Mouse (Mus musculus) liver, embryonic 15.5 days (tissue): ENCODE results near the gene Hspb6. TPM values are rescaled to one million over a fixed set of nuclear protein-coding genes. Genes with fewer than 3 reads are reported as not detected.

Experiments used
- ATAC-seq: fragments of 200-750 bp; cut with Nextera tagmentation; 2 replicates; pipeline ENCODE4 v1.8.0; 2017; ENCODE audit warnings: moderate number of reproducible peaks, mild to moderate bottlenecking, moderate library complexity; ENCODE audit not compliant: insufficient read depth
- H3K27ac ChIP-seq: fragments of 300-500 bp; sonication (generic); replicated peaks from 2 replicates; pipeline ENCODE4 v1.5.1; 2015; ENCODE audit warnings: mild to moderate bottlenecking, inconsistent platforms
- H3K27me3 ChIP-seq: fragments of 300-500 bp; sonication (generic); 2 replicates; pipeline ENCODE4 v1.6.1; 2015; ENCODE audit warnings: mild to moderate bottlenecking, inconsistent platforms
- H3K36me3 ChIP-seq: fragments of 300-500 bp; sonication (generic); replicated peaks from 2 replicates; pipeline ENCODE4 v1.6.1; 2015; ENCODE audit warnings: moderate library complexity, mild to moderate bottlenecking, inconsistent platforms
- H3K4me1 ChIP-seq: fragments of 300-500 bp; sonication (generic); replicated peaks from 2 replicates; pipeline ENCODE4 v1.6.1; 2015; ENCODE audit warnings: inconsistent platforms
- H3K4me2 ChIP-seq: fragments of 300-500 bp; sonication (generic); 2 replicates; pipeline ENCODE4 v1.6.1; 2015; ENCODE audit warnings: moderate library complexity, mild to moderate bottlenecking, inconsistent platforms
- H3K4me3 ChIP-seq: fragments of 300-500 bp; sonication (generic); replicated peaks from 2 replicates; pipeline ENCODE4 v1.5.1; 2015; ENCODE audit warnings: mild to moderate bottlenecking, inconsistent platforms
- H3K9ac ChIP-seq: fragments of 300-500 bp; sonication (generic); 2 replicates; pipeline ENCODE4 v1.6.1; 2015; ENCODE audit warnings: moderate library complexity, mild to moderate bottlenecking, inconsistent platforms
- H3K9me3 ChIP-seq: fragments of 300-500 bp; sonication (generic); replicated peaks from 2 replicates; pipeline ENCODE4 v1.6.1; 2016; ENCODE audit warnings: inconsistent platforms
- WGBS: fragments of 180-500 bp; shearing (Covaris S2); methylation state at CpG from one replicate; pipeline ENCODE4 v1.1.7; 2015; ENCODE audit warnings: mixed read lengths; ENCODE audit not compliant: insufficient replicate concordance; 5-methylcytosine and 5-hydroxymethylcytosine counted together
- polyA plus RNA-seq: library from polyadenylated mRNA; unstranded; fragments of >200 nt; fragmentation: Nextera tagmentation; extraction: Ambion mirVana; gene quantifications from 2 replicates; pipeline ENCODE4 v1.2.1, GENCODE M21; 2015

The Hspb6 gene
- polyA plus RNA-seq = 4.9 and 5.3 TPM in 2 replicates

DNA sequence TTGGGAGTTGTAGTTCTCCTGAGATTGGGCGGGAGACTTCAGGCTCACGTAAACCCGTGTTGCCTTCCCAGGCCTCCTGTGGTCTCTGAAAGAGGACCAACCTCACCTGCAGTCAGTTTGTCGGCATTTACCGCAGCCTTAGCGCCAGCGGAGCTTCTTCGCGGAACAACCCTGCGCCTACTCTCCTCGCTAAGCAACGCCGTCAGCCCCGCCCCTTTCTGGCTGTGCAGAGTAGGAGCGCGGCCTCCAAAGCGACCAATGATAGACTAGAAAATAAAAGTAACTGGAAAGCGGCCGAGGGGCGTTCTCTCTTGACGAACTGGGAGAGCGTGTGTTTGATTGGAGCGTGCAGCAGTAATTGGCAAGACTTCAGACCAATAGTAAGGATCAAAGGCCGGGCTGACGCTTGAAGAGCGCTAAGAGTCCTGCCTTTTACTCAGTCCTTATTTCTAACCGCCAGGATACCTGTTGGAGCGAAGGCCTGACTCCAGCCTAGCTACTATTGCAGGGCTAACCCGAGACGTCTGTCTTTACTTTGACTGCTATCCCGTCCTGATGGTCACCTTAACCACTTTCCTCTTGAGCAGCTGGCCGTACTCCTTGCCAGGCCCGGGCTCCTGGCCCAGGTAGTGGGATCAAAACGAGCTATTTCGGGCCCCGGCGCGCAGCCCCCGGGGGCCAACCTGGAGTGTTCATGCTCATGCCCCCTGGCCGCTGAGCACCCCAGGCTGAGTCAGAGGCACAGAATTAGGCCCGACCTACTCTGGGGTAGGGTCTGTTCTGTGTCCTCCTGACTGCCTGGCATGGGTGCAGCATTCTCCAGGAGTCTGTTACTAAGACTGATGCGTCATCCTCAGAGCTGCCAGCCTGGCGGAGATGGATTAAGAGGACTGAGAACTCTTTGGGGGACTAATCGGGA is at the start of gene Hspb6, which contains the start of gene Proser3:
TSS of gene Hspb6 (plus strand) at position 77 of the 919 bp plus-strand sequence.
TSS of gene Proser3 (minus strand) at position 198 of the 919 bp plus-strand sequence.
- Histone ChIP-seq H3K27me3 (no peaks in the 10 kb centered on the region), H3K4me1 (peaks cover 32% of the 10 kb centered on the region), H3K9me3 (no peaks in the 10 kb centered on the region), H3K36me3 (peaks cover 41% of the 10 kb centered on the region), H3K4me2 (peak within 1 kb of the TSS; percentile 97), H3K27ac (peak within 1 kb of the TSS; percentile 95), H3K4me3 (peak within 1 kb of the TSS; percentile 72), H3K9ac (peak within 1 kb of the TSS; percentile 91)
- peak; percentile 91 for ATAC-seq
- WGBS = under 1% methylated on average over 44 of the region's 44 CpGs

DNA sequence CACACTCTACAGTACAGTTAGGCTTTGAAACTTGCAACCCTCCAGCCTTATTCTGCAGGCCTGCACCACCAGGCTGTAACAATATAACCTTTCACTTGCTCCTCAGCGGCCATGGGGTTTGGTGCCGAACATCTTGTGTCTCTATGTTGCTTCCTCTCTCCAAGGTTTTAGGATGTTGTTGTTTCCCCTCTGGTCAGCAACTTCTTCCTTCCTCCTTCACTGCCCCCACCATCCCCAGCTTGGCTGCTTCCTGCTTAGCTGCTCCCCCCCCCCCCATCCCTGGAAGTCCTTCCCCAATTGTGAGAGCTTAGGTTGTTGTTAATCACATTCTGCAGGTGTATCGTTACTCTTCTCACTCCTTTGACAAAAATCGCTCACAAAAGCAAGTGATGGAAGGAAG is 43.9 kb upstream of the Hspb6 start:
- Histone ChIP-seq H3K4me1 (no peaks in the 10 kb centered on the region), H3K27me3 (no peaks in the 10 kb centered on the region), H3K9ac (no peak overlapping the region), H3K27ac (no peak overlapping the region), H3K4me2 (no peak overlapping the region), H3K9me3 (no peaks in the 10 kb centered on the region), H3K4me3 (no peak overlapping the region), H3K36me3 (no peaks in the 10 kb centered on the region)
- 32% methylated on average over 4 of the region's 4 CpGs for WGBS
- no peak for ATAC-seq

DNA sequence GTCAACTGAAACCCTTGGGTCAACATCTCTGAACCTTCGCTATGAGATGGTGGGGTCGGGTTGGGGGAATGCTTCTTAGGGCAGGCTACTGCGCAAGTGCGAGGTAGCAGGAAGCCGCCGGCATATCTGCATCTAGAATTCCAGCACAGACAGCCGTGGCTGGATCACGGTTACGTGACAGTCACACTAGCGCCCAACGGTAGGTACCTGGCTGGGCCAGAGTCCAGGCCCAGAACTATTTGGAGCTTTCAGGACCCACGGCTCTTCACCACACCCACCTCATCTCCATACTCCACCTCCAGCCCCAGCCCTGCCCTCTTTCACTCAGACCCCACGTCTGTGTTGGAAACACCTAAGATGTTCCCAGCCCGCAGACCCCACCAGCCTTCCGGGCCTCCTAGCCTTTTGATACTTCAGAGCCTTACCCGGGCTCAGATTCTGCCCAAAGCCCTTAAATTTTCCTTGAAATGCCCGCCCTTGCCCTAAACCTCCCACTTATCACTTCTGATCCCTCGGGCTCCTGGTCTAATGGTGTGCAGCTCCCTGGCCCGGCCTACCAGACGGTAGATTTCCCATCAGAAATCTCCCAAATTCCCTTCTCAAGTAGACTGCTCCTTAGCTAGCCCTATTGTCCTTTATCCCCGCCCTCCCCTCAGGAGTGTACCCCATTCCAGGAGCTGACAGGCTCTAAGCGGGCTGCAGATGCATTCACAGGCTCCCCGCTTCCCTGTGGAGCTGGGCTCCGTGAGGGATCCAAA is 36.8 kb upstream of the Hspb6 start:
- WGBS = 54% methylated on average over 24 of the region's 24 CpGs
- Histone ChIP-seq H3K36me3 (no peaks in the 10 kb centered on the region), H3K9ac (no peak overlapping the region), H3K4me3 (no peak overlapping the region), H3K4me2 (no peak overlapping the region), H3K9me3 (no peaks in the 10 kb centered on the region), H3K27ac (no peak overlapping the region), H3K4me1 (no peaks in the 10 kb centered on the region), H3K27me3 (no peaks in the 10 kb centered on the region)
- peak; percentile 16; the same call in 1 of the 2 replicates for ATAC-seq

DNA sequence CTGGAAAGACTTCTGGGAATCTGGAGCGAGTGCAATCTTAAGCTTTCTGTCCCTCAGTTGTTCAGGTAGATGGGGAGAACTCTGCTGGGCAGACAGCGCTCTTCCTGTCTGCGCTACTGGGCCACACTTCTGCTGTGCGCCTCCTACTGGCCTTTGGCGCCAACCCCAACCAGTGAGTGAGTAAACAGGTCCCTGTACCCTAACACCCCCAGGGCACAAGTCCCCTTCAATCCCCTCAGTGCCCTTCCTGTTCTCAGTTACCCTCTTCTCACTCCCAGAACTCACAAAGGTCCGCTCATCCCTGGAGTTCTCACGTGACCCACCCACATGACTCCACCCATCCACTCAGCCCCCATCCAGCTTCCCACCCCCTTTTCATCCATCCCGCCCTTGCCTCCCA is 33.7 kb upstream of the Hspb6 start:
- ATAC-seq = no peak
- H3K4me1 ChIP-seq = no peaks in the 10 kb centered on the region
- H3K36me3 ChIP-seq = no peaks in the 10 kb centered on the region
- H3K9ac ChIP-seq = no peak overlapping the region
- no peaks in the 10 kb centered on the region for H3K27me3 ChIP-seq
- H3K4me3 ChIP-seq = no peak overlapping the region
- H3K4me2 ChIP-seq = no peak overlapping the region
- WGBS = 39% methylated on average over 8 of the region's 8 CpGs
- no peaks in the 10 kb centered on the region for H3K9me3 ChIP-seq
- no peak overlapping the region for H3K27ac ChIP-seq

DNA sequence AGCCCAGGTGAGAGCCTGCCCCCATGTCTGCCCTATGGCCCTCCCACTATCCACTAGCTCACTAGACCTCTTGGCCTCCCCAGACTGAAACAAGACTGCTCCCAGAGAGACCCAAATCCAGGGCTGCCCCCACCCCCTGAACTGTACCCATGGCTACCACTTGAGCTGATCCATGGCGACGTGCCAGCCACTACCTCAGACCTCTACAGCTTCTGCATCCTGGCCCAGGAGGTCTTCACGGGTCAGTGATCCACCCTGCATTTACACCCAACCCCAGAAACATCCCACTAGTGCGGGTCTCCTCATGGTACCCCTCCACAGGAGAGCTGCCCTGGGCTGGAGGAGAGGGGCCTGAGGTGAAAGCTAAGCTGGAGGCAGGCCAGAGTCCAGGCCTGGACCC is 31.6 kb upstream of the Hspb6 start:
- Histone ChIP-seq H3K36me3 (peaks cover 11% of the 10 kb centered on the region; the same call in 1 of the 2 replicates), H3K4me1 (no peaks in the 10 kb centered on the region), H3K9ac (no peak overlapping the region), H3K4me3 (no peak overlapping the region), H3K9me3 (no peaks in the 10 kb centered on the region), H3K27ac (no peak overlapping the region), H3K4me2 (no peak overlapping the region), H3K27me3 (no peaks in the 10 kb centered on the region)
- 62% methylated on average over 4 of the region's 4 CpGs for WGBS
- no peak for ATAC-seq

DNA sequence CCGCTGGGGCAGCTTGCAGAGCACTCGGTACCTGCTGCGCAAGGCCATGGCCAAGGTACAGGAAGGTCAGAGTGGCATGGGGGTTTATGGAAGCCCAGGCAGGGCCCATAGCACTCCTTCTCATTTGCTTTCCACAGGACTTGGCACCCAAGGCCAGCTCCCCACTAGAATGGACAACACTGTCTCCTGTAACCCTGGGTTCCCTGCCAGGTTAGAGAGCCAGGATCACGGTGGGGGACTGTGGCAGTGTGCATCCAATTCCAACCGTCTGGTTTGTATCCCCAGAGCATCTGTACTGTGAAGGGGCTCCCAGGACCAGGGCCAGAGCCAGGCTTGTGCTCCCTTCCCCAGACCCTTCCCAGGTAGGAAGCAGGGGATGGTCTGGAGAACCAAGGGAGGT is 31.1 kb upstream of the Hspb6 start:
- no peak overlapping the region for H3K9ac ChIP-seq
- no peaks in the 10 kb centered on the region for H3K27me3 ChIP-seq
- ATAC-seq = no peak
- no peak overlapping the region for H3K4me3 ChIP-seq
- 70% methylated on average over 5 of the region's 5 CpGs for WGBS
- peaks cover 15% of the 10 kb centered on the region; the same call in 1 of the 2 replicates for H3K36me3 ChIP-seq
- no peaks in the 10 kb centered on the region for H3K4me1 ChIP-seq
- H3K9me3 ChIP-seq = no peaks in the 10 kb centered on the region
- H3K4me2 ChIP-seq = no peak overlapping the region
- H3K27ac ChIP-seq = no peak overlapping the region

DNA sequence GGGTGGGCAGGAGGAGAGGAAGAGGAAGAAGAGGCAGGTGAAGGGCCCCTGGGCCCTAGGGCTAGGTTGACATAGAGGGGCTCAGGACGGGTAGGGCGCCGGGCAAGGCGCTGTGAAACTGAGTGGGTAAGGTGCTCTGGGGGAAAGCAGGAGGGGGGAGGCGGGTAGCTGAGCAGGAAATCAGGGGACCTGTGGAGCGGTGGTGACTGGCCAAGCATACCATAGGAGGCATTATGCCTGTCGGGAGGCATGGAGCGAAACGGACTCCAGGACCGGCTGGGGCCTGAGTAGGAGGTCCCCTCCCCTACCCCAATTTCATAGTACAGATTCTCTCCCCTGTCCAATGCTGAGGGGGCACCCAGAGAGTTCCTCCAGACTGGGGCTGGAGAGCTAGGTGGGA is 29.1 kb upstream of the Hspb6 start:
- 78% methylated on average over 10 of the region's 10 CpGs for WGBS
- ATAC-seq = no peak

DNA sequence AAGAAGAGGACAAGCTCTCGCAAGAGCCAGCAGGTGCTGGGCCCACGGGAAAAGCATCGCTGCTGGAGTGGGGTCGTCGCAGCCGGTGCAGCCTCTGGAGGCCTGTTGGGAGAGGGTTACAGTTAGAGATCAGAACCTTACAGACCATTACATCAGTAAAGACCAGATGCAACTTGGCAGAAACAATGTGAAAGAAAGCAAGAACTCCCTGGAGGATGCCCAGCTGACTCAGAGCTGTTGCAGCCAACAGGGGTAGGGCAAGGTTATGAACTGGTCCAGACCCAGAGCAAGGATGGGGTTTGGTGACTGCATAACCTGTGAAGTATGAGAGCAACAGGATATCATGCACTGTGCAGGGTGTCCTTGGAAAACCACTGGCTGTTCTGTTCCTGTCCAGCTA is 27.5 kb upstream of the Hspb6 start:
- 74% methylated on average over 6 of the region's 6 CpGs for WGBS
- Histone ChIP-seq H3K36me3 (peaks cover 48% of the 10 kb centered on the region), H3K9ac (no peak overlapping the region)

More for the DNA sequence above, 29.1 kb upstream of the Hspb6 start:
- H3K36me3 ChIP-seq = peaks cover 32% of the 10 kb centered on the region
- H3K4me1 ChIP-seq = no peaks in the 10 kb centered on the region
- H3K4me2 ChIP-seq = no peak overlapping the region
- no peaks in the 10 kb centered on the region for H3K27me3 ChIP-seq
- no peaks in the 10 kb centered on the region for H3K9me3 ChIP-seq
- no peak overlapping the region for H3K4me3 ChIP-seq
- no peak overlapping the region for H3K27ac ChIP-seq
- no peak overlapping the region for H3K9ac ChIP-seq

DNA sequence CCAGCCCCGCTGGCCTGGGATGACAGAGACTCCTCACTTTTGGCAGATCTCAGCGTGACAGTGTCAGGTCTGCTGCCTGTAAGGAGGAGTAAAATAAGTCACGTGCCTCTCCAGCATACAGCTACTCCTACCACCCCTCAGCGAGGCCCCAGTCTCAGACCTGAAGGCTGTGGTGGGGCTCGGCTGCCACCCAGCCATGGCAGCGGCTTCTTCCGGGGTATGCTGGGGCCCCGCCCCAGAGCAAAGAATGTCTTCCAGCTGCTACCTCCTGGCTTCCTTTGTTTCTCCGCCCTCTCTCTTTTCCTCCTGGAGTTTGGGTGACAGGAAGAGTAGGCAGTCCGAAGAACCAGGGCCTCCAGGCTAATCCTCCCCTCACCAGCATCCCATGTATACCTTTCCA is 26.0 kb upstream of the Hspb6 start:
- Histone ChIP-seq H3K9ac (no peak overlapping the region), H3K4me2 (no peak overlapping the region), H3K4me1 (no peaks in the 10 kb centered on the region), H3K27me3 (no peaks in the 10 kb centered on the region), H3K27ac (no peak overlapping the region), H3K36me3 (peaks cover 61% of the 10 kb centered on the region), H3K4me3 (no peak overlapping the region), H3K9me3 (no peaks in the 10 kb centered on the region)
- 56% methylated on average over 10 of the region's 10 CpGs for WGBS
- no peak for ATAC-seq

More for the DNA sequence above, 27.5 kb upstream of the Hspb6 start:
- H3K9me3 ChIP-seq = no peaks in the 10 kb centered on the region
- no peak overlapping the region for H3K4me3 ChIP-seq
- no peak overlapping the region for H3K27ac ChIP-seq
- no peak for ATAC-seq
- no peaks in the 10 kb centered on the region for H3K27me3 ChIP-seq
- H3K4me2 ChIP-seq = no peak overlapping the region
- no peaks in the 10 kb centered on the region for H3K4me1 ChIP-seq

DNA sequence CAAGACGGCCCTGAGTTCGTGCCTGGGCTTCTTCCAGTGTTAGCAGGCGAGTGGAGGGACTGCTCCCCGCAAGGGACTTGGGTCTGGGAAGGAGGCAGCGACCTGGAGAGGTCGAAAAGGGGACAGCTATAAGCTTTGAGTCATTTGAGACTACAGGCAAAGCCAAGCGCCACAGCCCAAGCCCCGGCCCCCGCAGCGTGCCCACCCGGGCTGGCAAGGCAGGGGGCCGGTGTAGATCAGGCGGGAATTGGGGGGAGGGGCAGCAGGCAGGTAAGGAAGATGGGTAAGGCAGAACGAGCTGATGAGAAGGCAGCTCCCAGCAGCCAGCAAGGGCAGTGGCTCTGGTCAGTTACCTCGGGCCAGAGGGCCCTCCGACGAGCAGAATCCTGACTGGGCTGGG is 25.6 kb upstream of the Hspb6 start:
- Histone ChIP-seq H3K36me3 (peaks cover 61% of the 10 kb centered on the region), H3K4me3 (no peak overlapping the region), H3K27me3 (no peaks in the 10 kb centered on the region), H3K27ac (no peak overlapping the region), H3K4me2 (no peak overlapping the region), H3K9me3 (no peaks in the 10 kb centered on the region), H3K9ac (no peak overlapping the region), H3K4me1 (no peaks in the 10 kb centered on the region)
- no peak for ATAC-seq
- 67% methylated on average over 17 of the region's 17 CpGs for WGBS

DNA sequence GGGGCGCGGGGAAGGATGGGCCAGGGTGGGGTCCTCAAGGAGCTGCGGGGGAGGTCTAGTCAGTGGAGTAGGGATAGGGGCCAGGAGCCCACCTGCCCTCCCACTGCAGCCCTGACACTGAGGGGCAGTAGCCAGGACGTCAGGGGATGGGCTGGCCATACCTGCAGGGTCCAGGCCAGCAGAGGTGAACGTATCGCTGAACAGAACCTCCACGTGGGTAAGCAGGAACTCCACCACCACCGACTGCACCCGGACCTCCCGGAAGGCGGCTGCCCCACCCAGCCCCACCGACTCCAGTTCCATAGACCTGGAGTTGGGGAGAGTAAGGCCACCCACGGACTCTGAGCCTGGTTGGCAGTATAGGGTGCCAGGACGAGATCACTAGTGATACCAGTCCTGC is 25.0 kb upstream of the Hspb6 start:
- peaks cover 65% of the 10 kb centered on the region for H3K36me3 ChIP-seq
- no peak overlapping the region for H3K9ac ChIP-seq
- 76% methylated on average over 14 of the region's 14 CpGs for WGBS
- no peak for ATAC-seq
- H3K27me3 ChIP-seq = no peaks in the 10 kb centered on the region
- no peaks in the 10 kb centered on the region for H3K9me3 ChIP-seq
- peaks cover 4% of the 10 kb centered on the region; the same call in 1 of the 2 replicates for H3K4me1 ChIP-seq
- no peak overlapping the region for H3K4me3 ChIP-seq
- H3K4me2 ChIP-seq = no peak overlapping the region
- H3K27ac ChIP-seq = no peak overlapping the region
